Mouse (Mus musculus) cerebellum, adult 9-11 months (tissue): Measurements from ENCODE around the gene Cetn4.

Experiments
- DNase-seq: peaks from one replicate; pipeline ENCODE4 v3.0.0; 2022

Gene Cetn4

GRCm38 (mm10) chr3:37299470-37299869 is 13.0 kb downstream of the Cetn4 start:
- DNase-seq, result no peak

- DNase-seq, result no peak
Measured at GRCm38 (mm10) chr3:37292654-37293053, 19.9 kb downstream of the Cetn4 start.

- no peak for DNase-seq
Measured at GRCm38 (mm10) chr3:37291929-37292328, 20.6 kb downstream of the Cetn4 start.

- no peak for DNase-seq
Measured at GRCm38 (mm10) chr3:37290881-37291541, 21.5 kb downstream of the Cetn4 start.

GRCm38 (mm10) chr3:37289237-37289636 is 23.3 kb downstream of the Cetn4 start:
- DNase-seq, result no peak

GRCm38 (mm10) chr3:37283234-37283633 is 29.3 kb downstream of the Cetn4 start:
- DNase-seq, result no peak

GRCm38 (mm10) chr3:37282299-37282922 is 30.1 kb downstream of the Cetn4 start:
- DNase-seq, result no peak

GRCm38 (mm10) chr3:37280871-37281270 is 31.6 kb downstream of the Cetn4 start:
- DNase-seq, result no peak

- DNase-seq, result no peak
Measured at GRCm38 (mm10) chr3:37280221-37280620, 32.3 kb downstream of the Cetn4 start.

GRCm38 (mm10) chr3:37274661-37275060 is 37.8 kb downstream of the Cetn4 start:
- DNase-seq, result no peak

GRCm38 (mm10) chr3:37273092-37273491 is 39.4 kb downstream of the Cetn4 start:
- no peak for DNase-seq

GRCm38 (mm10) chr3:37271209-37271608 is 41.3 kb downstream of the Cetn4 start:
- no peak for DNase-seq

- DNase-seq, result no peak
Measured at GRCm38 (mm10) chr3:37269926-37270325, 42.6 kb downstream of the Cetn4 start.

GRCm38 (mm10) chr3:37268338-37268737 is 44.2 kb downstream of the Cetn4 start:
- DNase-seq, result no peak

- no peak for DNase-seq
Measured at GRCm38 (mm10) chr3:37259331-37259999, 53.0 kb downstream of the Cetn4 start.

GRCm38 (mm10) chr3:37257776-37258175 is 54.7 kb downstream of the Cetn4 start:
- DNase-seq, result no peak
